Mouse (Mus musculus): ENCODE results near the gene Ppp4r3b.

DNA sequence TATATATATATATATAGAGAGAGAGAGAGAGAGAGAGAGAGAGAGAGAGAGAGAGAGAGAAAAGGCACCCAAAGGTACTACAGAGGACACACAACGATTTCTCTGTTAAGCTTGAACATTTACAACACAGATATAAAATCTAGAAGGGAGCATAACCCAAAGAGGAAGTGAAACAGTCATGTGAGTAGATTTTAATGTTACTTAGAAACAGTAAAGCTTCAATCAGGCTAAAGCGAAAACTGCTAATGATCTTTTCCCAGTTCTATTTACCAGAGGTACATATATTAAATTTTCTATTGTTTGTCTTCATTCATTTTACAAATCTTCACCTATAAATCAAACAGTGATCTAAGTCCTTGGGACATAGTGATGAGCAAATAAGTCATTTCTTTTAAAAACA lies 23.8 kb upstream of the Ppp4r3b start:
- no peak for TF ChIP-seq POLR2AphosphoS2 (IDR thresholded peaks at IDR 0.05; ENCODE audit: low read length)
- no peak for TF ChIP-seq POLR2A (IDR thresholded peaks at IDR 0.05; ENCODE audit: control insufficient read depth in 1 of 2, insufficient read depth in 1 of 2, low read depth in 1 of 2, low read length in 2 of 2, poor library complexity in 1 of 2)
- TF ChIP-seq UBTF (IDR thresholded peaks at IDR 0.05; ENCODE audit: borderline replicate concordance, insufficient read depth, low read depth, low read length): no peak
- TF ChIP-seq USF1 (IDR thresholded peaks at IDR 0.05; ENCODE audit: low read depth, low read length): peak; percentile 35; the same call in 1 of the 2 replicates
- TF ChIP-seq GATA1 (IDR thresholded peaks at IDR 0.05; ENCODE audit: low read depth, low read length): no peak
- TF ChIP-seq CTCF (IDR thresholded peaks at IDR 0.05 in 2 of 3, conservative IDR thresholded peaks at IDR 0.05 in 1 of 3; ENCODE audit: control insufficient read depth in 1 of 3, insufficient read depth in 1 of 3, low read depth in 2 of 3, low read length in 3 of 3, poor library complexity in 1 of 3, severe bottlenecking in 1 of 3): no peak
- no peak for TF ChIP-seq E2F4 (IDR thresholded peaks at IDR 0.05; ENCODE audit: borderline replicate concordance, low read depth, low read length)
- TF ChIP-seq MYC (IDR thresholded peaks at IDR 0.05; ENCODE audit: low read depth, low read length): no peak
- no peak for TF ChIP-seq SMC3 (IDR thresholded peaks at IDR 0.05; ENCODE audit: low read depth, low read length)
- TF ChIP-seq NRF1 (IDR thresholded peaks at IDR 0.05; ENCODE audit: insufficient read depth, low read depth, low read length, poor library complexity, severe bottlenecking): no peak
- no peak for TF ChIP-seq JUND (IDR thresholded peaks at IDR 0.05; ENCODE audit: low read depth, low read length)
- TF ChIP-seq NELFE (IDR thresholded peaks at IDR 0.05; ENCODE audit: low read depth, low read length): no peak
- no peak for TF ChIP-seq RAD21 (IDR thresholded peaks at IDR 0.05; ENCODE audit: low read depth, low read length)
